Mouse (Mus musculus) stomach, embryonic 16.5 days (tissue): ENCODE results near the gene Rab11fip4. TPM values are rescaled to one million over a fixed set of nuclear protein-coding genes. Genes with fewer than 3 reads are reported as not detected.

ENCODE experiments used
- ATAC-seq: fragments of 200-750 bp; cut with Nextera tagmentation; 2 replicates; pipeline ENCODE4 v1.8.0; 2017; ENCODE audit warnings: moderate number of reproducible peaks, moderate TSS enrichment; ENCODE audit not compliant: insufficient read depth, low FRiP score
- H3K27ac ChIP-seq: fragments of 300-500 bp; sonication (generic); 2 replicates; pipeline ENCODE4 v1.5.1; 2014; ENCODE audit warnings: low read length
- H3K27me3 ChIP-seq: fragments of 300-500 bp; sonication (generic); 2 replicates; pipeline ENCODE4 v1.6.1; 2014; ENCODE audit warnings: low read length, control low read depth, mixed read lengths; ENCODE audit not compliant: control insufficient read depth, insufficient read depth
- H3K36me3 ChIP-seq: fragments of 300-500 bp; sonication (generic); 2 replicates; pipeline ENCODE4 v1.6.1; 2014; ENCODE audit warnings: low read length; ENCODE audit not compliant: control insufficient read depth, insufficient read depth
- H3K4me1 ChIP-seq: fragments of 300-500 bp; sonication (generic); 2 replicates; pipeline ENCODE4 v1.6.1; 2014; ENCODE audit warnings: low read length, control low read depth, mixed read lengths; ENCODE audit not compliant: control insufficient read depth, insufficient read depth
- H3K4me2 ChIP-seq: fragments of 300-500 bp; sonication (generic); 2 replicates; pipeline ENCODE4 v1.6.1; 2014; ENCODE audit warnings: low read depth, low read length, mixed read lengths
- H3K4me3 ChIP-seq: fragments of 300-500 bp; sonication (generic); replicated peaks from 2 replicates; pipeline ENCODE4 v1.5.1; 2014; ENCODE audit warnings: mild to moderate bottlenecking, low read length
- H3K9ac ChIP-seq: fragments of 300-500 bp; sonication (generic); 2 replicates; pipeline ENCODE4 v1.6.1; 2014; ENCODE audit warnings: low read length
- H3K9me3 ChIP-seq: fragments of 300-500 bp; sonication (generic); replicated peaks from 2 replicates; pipeline ENCODE4 v1.6.1; 2016; ENCODE audit warnings: low read length, control low read depth; ENCODE audit not compliant: control insufficient read depth
- WGBS: fragments of 180-500 bp; shearing (Covaris S2); extraction: QIAGEN DNeasy Blood & Tissue Kit; methylation state at CpG from one replicate; pipeline ENCODE4 v1.1.7; 2014; 5-methylcytosine and 5-hydroxymethylcytosine counted together
- polyA plus RNA-seq: library from polyadenylated mRNA; unstranded; fragments of >200 nt; fragmentation: Nextera tagmentation; extraction: Ambion mirVana; gene quantifications from 2 replicates; pipeline ENCODE4 v1.2.1, GENCODE M21; 2015

Rab11fip4 gene
- polyA plus RNA-seq, 1 experiment from 2014 or later, result 2.0 TPM

DNA sequence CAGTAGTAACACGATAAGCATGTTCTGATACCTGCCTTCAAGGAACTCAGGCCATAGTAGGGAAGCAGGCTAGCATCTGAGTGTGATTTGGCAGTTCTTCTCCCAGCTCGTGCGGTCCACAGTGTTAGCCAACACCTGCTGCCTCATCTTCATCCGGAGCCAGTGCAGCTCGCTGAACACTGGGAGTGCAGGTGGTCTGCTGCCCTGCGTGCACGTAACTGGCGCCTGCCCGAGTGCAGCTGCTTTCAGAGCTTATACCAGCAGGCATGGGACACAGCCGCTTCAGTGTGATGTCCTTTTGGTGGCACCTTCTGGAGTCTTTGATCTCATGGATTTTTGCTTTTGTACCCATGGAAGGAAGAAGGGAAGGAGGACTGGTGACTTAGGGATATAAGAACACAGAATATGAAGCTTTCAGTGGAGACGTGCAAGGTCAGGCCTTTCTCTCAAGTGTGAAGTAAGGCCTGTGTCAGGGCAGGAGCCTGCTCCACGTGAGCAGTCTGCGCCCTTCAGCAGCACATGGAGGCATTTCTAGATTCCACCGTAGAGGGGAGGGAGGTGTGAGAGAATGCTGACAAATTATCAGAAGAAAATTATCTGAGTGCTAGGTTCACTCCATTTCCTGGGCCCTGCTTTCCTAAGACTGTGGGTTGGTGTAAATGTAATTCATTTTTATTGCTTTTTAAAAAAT is 15.5 kb upstream of the Rab11fip4 start:
- H3K4me3 ChIP-seq, result no peak overlapping the region
- no peak overlapping the region for H3K4me2 ChIP-seq
- peaks cover 12% of the 10 kb centered on the region; the same call in 1 of the 2 replicates for H3K36me3 ChIP-seq
- no peak overlapping the region for H3K9ac ChIP-seq
- 86% methylated on average over 14 of the region's 14 CpGs for WGBS
- H3K9me3 ChIP-seq, result no peaks in the 10 kb centered on the region
- H3K27ac ChIP-seq, result no peak overlapping the region
- ATAC-seq, result no peak
- H3K4me1 ChIP-seq, result no peaks in the 10 kb centered on the region
- no peaks in the 10 kb centered on the region for H3K27me3 ChIP-seq

DNA sequence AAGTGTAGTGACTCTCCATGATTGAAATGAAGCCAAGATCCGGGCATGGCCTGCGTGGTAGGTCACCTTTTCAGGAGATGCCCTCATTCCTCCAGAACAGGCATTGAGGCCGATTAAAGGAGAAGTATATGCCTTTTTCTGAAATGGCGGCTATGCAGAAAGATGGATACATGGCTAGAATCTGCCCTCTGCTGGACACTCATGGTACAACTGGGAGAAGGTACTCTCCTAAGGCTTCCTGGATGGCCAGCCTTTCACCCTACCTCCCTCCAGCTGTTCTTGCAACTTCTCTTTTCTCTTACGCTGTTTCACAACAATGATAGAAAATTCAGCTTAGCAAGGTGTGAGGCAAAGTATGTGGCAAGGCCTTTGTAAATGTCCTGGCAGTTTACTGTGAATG is 13.3 kb upstream of the Rab11fip4 start:
- no peak overlapping the region for H3K27ac ChIP-seq
- H3K9ac ChIP-seq, result no peak overlapping the region
- no peaks in the 10 kb centered on the region for H3K9me3 ChIP-seq
- 46% methylated on average over 5 of the region's 5 CpGs for WGBS
- H3K36me3 ChIP-seq, result 0 out of 2 replicates have a peak, but pooled peaks cover 9% of the 10 kb centered on the region
- no peaks in the 10 kb centered on the region for H3K27me3 ChIP-seq
- H3K4me2 ChIP-seq, result no peak overlapping the region
- ATAC-seq, result peak; percentile 25; the same call in 1 of the 2 replicates
- H3K4me1 ChIP-seq, result no peaks in the 10 kb centered on the region
- H3K4me3 ChIP-seq, result no peak overlapping the region

DNA sequence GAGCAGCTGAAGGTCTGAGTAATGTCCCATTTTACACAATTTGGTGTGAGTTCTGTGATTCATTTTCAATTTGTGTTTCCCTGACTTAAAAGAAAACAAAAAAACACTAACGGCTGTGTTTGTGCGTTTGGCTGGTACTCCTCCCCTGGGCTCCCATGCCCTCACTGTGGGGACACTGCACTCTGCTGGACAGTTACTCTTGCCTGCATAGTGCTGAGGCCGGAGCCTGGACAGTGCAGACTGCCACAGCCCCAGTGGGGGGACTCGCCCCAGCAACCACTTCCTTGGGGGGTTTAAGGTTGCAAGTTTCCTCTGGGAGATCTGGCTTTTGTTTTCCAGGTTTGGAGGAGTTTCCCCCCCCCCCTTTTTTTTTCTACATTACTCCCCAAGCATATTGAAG is 10.4 kb upstream of the Rab11fip4 start:
- ATAC-seq, result no peak
- Histone ChIP-seq H3K4me2 (no peak overlapping the region), H3K9ac (no peak overlapping the region), H3K36me3 (0 out of 2 replicates have a peak, but pooled peaks cover 9% of the 10 kb centered on the region), H3K27me3 (no peaks in the 10 kb centered on the region), H3K27ac (no peak overlapping the region), H3K4me3 (no peak overlapping the region), H3K9me3 (no peaks in the 10 kb centered on the region), H3K4me1 (no peaks in the 10 kb centered on the region)
- WGBS, result 53% methylated on average over 4 of the region's 4 CpGs

- Histone ChIP-seq H3K4me1 (no peaks in the 10 kb centered on the region), H3K9me3 (no peaks in the 10 kb centered on the region), H3K4me3 (no peak overlapping the region), H3K9ac (no peak overlapping the region), H3K36me3 (0 out of 2 replicates have a peak, but pooled peaks cover 9% of the 10 kb centered on the region), H3K27me3 (no peaks in the 10 kb centered on the region), H3K27ac (no peak overlapping the region), H3K4me2 (no peak overlapping the region)
- 65% methylated on average over 6 of the region's 6 CpGs for WGBS
- no peak for ATAC-seq
Observed at GRCm38 (mm10) chr11:79581257-79581656, 9.8 kb upstream of the Rab11fip4 start.

DNA sequence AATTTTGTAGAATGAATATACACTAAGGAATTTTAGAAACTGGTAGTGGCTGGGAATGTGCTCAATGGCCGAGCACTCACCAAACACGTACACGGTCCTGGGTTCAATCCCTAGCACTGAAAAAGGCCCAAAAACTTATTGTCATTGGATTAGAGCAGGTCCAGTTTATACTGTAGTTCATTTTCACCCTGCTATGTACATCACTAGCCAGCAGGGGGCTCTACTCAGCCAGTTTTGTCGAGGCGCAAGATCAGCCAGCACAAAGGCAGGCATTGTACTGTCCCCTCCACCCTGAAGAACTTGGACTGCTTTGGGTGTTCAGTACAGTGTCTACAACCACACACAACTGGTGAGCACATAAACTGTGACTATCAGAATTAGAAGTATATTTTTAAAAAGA is 6.8 kb upstream of the Rab11fip4 start:
- no peaks in the 10 kb centered on the region for H3K36me3 ChIP-seq
- no peak overlapping the region for H3K27ac ChIP-seq
- H3K4me3 ChIP-seq, result no peak overlapping the region
- no peak overlapping the region for H3K4me2 ChIP-seq
- ATAC-seq, result 0 out of 2 replicates have a peak, but pooled peaks have one; percentile 74
- no peaks in the 10 kb centered on the region for H3K4me1 ChIP-seq
- no peak overlapping the region for H3K9ac ChIP-seq
- no peaks in the 10 kb centered on the region for H3K9me3 ChIP-seq
- peaks cover 4% of the 10 kb centered on the region; the same call in 1 of the 2 replicates for H3K27me3 ChIP-seq
- 9% methylated on average over 5 of the region's 5 CpGs for WGBS

DNA sequence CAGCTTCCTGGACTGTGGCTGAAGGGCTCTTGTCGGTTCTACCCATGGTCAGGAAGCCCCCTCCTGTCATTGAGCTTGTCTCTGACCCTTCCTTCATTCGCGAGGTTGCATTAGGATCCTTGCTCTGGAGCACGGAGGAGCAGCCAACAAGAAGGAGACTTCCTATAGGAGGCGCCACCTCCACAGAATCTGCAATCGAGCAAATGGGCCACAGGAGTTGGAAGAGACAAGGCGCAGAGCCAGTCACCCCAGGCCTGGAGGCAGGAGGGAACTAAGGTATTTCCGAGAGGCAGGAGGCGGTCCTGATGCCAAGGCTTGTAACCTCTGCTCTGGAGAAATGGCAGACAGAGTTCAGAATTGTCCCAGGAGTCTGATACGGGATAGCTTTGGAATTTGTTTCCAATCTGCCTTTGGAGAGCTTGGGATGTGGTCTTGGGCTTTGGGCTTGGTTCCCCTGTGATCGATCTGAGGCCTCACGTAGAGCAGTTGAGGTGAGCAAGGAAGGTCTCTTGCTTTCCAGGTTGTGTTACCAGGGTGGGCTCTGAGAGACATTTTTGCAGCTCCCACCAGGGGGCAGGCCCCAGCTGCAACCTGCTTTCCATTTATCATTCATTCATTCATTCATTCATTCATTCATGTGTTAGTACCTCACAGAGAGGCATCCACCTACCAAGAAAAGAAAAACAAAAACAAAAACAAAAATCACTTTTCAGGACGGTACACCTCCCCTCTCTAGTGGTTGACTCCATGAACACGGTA is 1.5 kb upstream of the Rab11fip4 start:
- no peak overlapping the region for H3K4me2 ChIP-seq
- peaks cover 6% of the 10 kb centered on the region; the same call in 1 of the 2 replicates for H3K4me1 ChIP-seq
- no peak for ATAC-seq
- no peaks in the 10 kb centered on the region for H3K36me3 ChIP-seq
- H3K9me3 ChIP-seq, result no peaks in the 10 kb centered on the region
- 48% methylated on average over 14 of the region's 14 CpGs for WGBS
- no peak overlapping the region for H3K27ac ChIP-seq
- no peak overlapping the region for H3K9ac ChIP-seq
- no peak overlapping the region for H3K4me3 ChIP-seq
- peaks cover 44% of the 10 kb centered on the region for H3K27me3 ChIP-seq

GRCm38 (mm10) chr11:79591591-79591975 is 571 bp downstream of the Rab11fip4 start:
- peak overlapping the region; percentile 60 for H3K9ac ChIP-seq
- H3K4me1 ChIP-seq, result peaks cover 6% of the 10 kb centered on the region; the same call in 1 of the 2 replicates
- peaks cover 44% of the 10 kb centered on the region for H3K27me3 ChIP-seq
- 32% methylated on average over 5 of the region's 5 CpGs for WGBS
- H3K4me2 ChIP-seq, result peak overlapping the region; percentile 90
- H3K4me3 ChIP-seq, result peak overlapping the region; percentile 57
- no peak for ATAC-seq
- H3K9me3 ChIP-seq, result no peaks in the 10 kb centered on the region
- no peak overlapping the region for H3K27ac ChIP-seq
- no peaks in the 10 kb centered on the region for H3K36me3 ChIP-seq

DNA sequence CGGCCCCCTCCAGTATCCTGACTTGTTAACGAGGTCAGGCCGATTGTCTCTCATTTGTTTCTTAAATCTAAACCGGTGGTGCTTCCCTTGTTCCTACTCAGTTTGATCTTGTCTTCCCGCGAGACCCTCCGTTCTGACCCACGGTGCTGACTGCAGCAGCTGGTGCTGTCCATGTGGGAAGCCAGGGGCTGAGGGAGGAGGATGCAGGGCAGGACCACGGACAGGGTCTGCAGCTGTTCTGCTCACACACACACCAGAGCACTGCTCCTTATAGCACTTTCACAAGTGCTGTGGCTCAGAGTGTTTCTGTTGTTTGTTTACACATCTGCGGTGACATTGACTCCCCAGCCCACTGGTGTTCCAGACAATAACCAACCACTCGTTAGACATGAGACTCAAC is 2.5 kb downstream of the Rab11fip4 start:
- peaks cover 44% of the 10 kb centered on the region for H3K27me3 ChIP-seq
- H3K4me1 ChIP-seq, result peaks cover 6% of the 10 kb centered on the region; the same call in 1 of the 2 replicates
- H3K27ac ChIP-seq, result no peak overlapping the region
- H3K4me2 ChIP-seq, result no peak overlapping the region
- no peak overlapping the region for H3K4me3 ChIP-seq
- ATAC-seq, result peak; percentile 67
- H3K36me3 ChIP-seq, result no peaks in the 10 kb centered on the region
- no peaks in the 10 kb centered on the region for H3K9me3 ChIP-seq
- H3K9ac ChIP-seq, result no peak overlapping the region
- 27% methylated on average over 11 of the region's 11 CpGs for WGBS

- H3K9ac ChIP-seq, result peak overlapping the region; percentile 5
- peak overlapping the region; percentile 3; the same call in 1 of the 2 replicates for H3K4me2 ChIP-seq
- H3K27me3 ChIP-seq, result no peaks in the 10 kb centered on the region
- peak overlapping the region; percentile 7; the same call in 1 of the 2 replicates for H3K27ac ChIP-seq
- peaks cover 9% of the 10 kb centered on the region for H3K4me1 ChIP-seq
- 59% methylated on average over 2 of the region's 2 CpGs for WGBS
- no peak overlapping the region for H3K4me3 ChIP-seq
- H3K9me3 ChIP-seq, result no peaks in the 10 kb centered on the region
- no peak for ATAC-seq
- no peaks in the 10 kb centered on the region for H3K36me3 ChIP-seq
Observed at GRCm38 (mm10) chr11:79610454-79610853, 19.4 kb downstream of the Rab11fip4 start.
